Mouse (Mus musculus) urinary bladder, postnatal 36 days (tissue): ENCODE data around the gene Nwd1.

Source experiments
- DNase-seq, 2 experiments: peaks; one replicate each; pipeline ENCODE4 v3.0.0; 2022; ENCODE audit warnings: low spot score in 2 of 2, mixed read lengths in 1 of 2

Gene Nwd1

GRCm38 (mm10) chr8:72762306-72762705 lies 115.8 kb downstream of the Nwd1 start:
- no peak for DNase-seq

DNA sequence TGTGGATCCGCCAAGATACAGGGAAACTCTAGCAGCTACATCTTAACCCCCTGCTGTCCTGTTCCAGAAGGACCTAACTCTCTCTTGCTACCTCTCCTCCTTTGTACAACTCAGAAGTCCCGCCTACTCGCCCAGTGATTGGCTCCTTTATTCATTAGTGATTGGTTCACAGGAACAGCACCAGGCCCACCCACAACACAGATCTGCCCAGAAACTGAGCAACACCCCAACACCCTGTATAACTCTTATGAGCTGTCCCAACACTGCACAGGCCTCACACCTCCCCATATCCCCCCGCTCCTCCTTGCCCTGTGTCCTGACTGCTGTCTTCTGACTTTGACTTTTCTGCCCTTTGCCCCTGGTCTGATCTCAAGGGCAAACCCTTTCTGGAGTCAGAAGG lies 119.2 kb downstream of the Nwd1 start:
- DNase-seq: no peak

DNA sequence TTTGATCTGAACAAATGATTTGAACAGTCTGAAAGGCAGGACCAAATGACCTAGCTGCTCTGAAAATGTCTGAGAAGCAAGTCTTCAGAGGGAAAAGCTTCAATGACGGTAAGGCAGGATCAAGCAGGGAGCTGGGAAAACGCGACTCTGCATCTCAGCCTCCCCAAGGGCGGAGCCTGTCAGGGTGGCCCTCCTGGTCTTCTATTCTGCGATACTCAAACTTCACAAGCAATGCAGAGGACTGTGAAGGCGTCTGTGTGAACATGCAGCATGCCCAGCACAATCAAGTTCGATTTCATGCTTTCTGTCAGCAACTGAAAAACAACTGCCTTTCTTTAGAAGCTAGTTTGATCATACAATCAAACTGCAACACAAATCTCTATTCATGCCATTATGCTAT lies 120.3 kb downstream of the Nwd1 start:
- no peak for DNase-seq
